Mouse (Mus musculus) T-helper 2 cell (primary cell): Measurements from ENCODE around the gene Fam189a2.

Source experiments
- in situ Hi-C: fragments of 300-600 bp; cut with MboI, MseI; formaldehyde crosslinking; loops from one replicate; pipeline ENCODE4 v1.15.1; 2025; ENCODE audit warnings: high pct_unique_total_duplicates

Gene Fam189a2

DNA sequence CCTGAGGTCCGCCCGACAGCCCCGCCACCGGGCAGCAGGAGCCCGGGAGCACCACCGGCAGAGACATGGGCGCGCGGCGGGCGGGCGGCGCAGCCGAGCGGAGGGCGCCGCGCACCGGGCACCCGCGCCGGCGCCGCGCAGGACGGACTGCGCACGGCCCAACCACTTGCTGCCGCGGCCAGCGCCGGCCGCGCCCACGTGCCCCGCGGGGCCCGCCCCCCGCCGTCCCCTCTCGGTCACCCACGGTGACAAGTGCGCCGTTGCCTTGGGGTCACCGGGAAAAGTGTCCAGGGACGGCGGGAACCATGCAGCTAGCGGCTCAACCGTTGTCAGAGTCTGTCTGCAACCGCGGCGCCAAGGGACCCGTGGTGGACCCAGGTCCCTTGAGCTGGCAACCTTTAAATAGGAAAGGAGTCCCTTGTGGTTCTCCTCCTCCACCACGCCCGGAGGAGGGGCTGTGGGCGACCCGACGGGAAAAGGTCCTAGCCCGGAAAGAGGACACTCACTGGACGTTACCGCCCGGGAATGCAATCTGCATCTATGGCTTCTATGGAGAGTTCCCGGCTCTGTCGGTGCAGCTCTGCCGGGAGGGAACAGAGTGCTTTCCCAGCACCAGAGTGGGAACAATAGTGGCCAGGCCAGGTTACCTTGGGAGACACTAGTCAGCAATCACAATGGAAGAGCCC lies at the start of gene Fam189a2:
Fam189a2 (minus strand) TSS at position 149 of the 686 bp plus-strand sequence.
- in situ Hi-C loops, result no loop called here

GRCm38 (mm10) chr19:24077658-24078057 lies 46.8 kb upstream of the Fam189a2 start:
- in situ Hi-C loops, result no loop called here

- in situ Hi-C loops, result no loop called here
Measured at GRCm38 (mm10) chr19:24076536-24076935, 45.7 kb upstream of the Fam189a2 start.

GRCm38 (mm10) chr19:24075927-24076326 lies 45.1 kb upstream of the Fam189a2 start:
- in situ Hi-C loops, result no loop called here

DNA sequence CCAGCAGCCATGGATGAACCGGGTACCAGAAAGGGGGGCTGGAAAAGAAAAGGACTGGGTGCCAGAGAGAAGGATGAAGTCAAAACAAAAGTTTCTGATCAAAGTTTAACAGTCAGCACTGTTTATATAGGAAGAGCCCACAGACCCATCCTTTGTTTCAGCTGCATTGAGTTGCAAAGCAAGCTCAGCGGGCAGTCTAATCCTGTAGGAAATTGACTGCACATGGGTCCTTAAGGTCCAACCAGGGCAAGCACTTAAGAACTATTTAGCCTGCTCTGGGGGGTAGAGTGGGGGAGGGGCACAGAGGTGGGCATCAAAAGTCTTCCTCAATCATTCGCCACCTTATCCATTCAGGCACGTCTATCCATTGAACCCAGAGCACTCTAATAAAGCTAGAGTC lies 42.3 kb upstream of the Fam189a2 start:
- in situ Hi-C loops, result no loop called here

GRCm38 (mm10) chr19:24064348-24064895 lies 33.6 kb upstream of the Fam189a2 start:
- in situ Hi-C loops, result no loop called here

GRCm38 (mm10) chr19:24063585-24063984 lies 32.8 kb upstream of the Fam189a2 start:
- in situ Hi-C loops, result no loop called here

GRCm38 (mm10) chr19:24058851-24059250 lies 28.0 kb upstream of the Fam189a2 start:
- in situ Hi-C loops, result no loop called here

DNA sequence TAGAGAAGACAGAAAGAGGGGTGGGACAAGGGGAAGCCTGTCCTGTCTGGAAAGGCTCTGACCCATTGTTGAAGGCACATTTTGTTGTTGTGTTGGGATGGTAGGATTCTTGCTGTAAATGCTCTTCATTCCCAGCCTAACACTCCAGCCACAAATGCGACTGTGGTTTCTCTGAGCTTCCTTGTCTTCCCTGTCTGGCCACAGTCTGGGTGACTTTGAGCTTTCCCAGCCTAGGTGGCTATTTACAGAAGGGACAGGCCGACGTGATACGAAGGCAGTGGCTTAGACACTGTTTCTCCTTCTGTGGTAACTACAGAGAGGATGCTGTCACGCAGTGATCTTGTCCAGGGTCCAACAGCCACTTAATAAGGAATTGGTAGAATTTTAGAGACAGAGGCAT lies 27.2 kb upstream of the Fam189a2 start:
- in situ Hi-C loops, result no loop called here

DNA sequence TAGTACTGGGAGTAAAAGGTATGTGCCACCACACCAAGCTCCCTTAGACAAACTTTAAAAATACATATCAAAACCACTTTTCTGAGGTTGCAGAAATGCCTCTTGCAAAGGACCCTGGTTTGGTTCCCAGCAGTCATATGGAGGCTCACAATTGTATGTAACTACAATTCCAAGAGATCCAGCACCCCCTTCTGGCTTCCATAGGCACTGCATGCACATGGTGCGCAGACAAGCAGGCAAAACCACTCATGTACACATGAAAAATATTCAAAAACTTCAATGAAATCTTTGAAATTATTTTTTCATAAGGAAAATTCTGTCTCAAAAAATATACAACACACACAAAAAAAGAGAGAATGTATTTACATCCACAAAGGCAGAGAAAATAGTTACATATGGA lies 26.1 kb upstream of the Fam189a2 start:
- in situ Hi-C loops, result no loop called here

DNA sequence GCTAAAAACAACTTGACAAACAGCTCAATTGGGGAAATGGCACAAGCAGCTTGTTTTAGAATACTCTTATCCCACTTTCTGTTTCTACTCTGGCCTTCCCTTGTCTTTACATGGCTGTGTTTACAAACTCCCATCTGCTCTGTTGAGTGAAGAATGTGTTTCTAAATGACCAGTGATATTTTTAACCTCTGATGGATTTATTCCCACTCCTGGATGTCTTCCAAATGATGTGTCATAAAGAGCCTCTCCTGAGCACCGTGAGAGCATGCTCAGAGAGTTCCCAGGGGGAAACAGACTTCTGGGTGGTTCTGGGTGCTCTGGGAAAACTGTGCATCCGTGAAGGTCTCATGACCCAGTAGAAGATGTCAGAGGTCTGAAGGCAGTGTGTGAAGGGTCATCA lies 24.1 kb upstream of the Fam189a2 start:
- in situ Hi-C loops, result no loop called here

DNA sequence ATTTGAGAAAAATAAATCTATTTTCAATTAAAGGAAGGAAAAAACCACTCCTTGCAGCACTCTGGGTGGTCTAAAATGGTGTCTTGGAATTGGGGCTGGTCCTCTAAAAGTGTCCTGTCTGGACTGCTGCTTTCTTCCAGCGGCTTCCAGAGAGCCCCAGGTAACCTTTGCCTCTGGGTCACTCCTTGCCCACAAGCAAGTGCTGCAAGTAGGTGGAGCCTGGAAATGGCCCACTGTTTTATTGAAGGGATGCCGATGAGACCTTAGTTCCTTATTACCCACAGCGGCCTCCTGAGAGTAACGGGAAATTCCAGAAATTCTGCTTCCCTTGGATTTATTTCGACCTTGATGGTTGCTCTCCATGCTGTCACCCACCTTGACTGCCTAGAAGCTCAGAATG lies 23.4 kb upstream of the Fam189a2 start:
- in situ Hi-C loops, result no loop called here

DNA sequence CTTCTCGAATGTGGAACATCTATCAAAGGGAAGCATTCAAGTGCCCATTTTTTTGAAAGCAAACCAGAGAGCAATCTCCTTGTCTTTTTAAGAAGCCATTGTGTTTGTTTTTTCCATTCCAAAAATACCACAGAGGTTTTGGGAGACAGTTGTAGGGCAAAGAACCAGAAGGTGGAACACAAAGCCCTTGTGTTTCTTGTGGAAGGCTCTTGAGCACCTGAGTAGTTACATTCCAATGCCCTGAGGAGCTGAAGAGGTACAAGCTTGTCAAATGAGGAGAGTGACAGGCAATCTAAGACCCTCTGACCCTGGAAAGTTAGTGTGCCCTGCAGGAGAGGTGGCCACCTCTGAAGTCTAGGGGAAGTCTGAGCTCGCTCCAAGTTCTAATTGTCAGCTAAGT lies 19.7 kb upstream of the Fam189a2 start:
- in situ Hi-C loops, result no loop called here

GRCm38 (mm10) chr19:24049329-24049728 lies 18.5 kb upstream of the Fam189a2 start:
- in situ Hi-C loops, result no loop called here

GRCm38 (mm10) chr19:24046395-24046993 lies 15.7 kb upstream of the Fam189a2 start:
- in situ Hi-C loops, result no loop called here

DNA sequence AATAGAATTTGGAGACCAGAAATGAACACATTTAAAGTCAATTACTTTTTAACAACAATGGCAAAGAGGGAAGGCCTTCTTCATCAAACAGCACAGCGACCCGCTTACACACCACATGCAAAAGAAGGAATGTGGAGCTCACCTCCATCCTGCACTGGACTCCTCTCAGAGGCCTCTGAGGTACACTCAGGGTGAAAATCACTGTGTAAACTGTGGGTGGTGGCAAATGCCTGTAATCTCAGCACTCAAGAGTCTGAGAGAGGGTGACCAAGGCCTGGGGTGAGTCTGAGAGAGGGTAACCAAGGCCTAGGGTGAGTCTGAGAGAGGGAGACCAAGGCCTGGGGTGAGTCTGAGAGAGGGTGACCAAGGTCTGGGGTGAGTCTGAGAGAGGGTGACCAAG lies 11.6 kb upstream of the Fam189a2 start:
- in situ Hi-C loops, result no loop called here

DNA sequence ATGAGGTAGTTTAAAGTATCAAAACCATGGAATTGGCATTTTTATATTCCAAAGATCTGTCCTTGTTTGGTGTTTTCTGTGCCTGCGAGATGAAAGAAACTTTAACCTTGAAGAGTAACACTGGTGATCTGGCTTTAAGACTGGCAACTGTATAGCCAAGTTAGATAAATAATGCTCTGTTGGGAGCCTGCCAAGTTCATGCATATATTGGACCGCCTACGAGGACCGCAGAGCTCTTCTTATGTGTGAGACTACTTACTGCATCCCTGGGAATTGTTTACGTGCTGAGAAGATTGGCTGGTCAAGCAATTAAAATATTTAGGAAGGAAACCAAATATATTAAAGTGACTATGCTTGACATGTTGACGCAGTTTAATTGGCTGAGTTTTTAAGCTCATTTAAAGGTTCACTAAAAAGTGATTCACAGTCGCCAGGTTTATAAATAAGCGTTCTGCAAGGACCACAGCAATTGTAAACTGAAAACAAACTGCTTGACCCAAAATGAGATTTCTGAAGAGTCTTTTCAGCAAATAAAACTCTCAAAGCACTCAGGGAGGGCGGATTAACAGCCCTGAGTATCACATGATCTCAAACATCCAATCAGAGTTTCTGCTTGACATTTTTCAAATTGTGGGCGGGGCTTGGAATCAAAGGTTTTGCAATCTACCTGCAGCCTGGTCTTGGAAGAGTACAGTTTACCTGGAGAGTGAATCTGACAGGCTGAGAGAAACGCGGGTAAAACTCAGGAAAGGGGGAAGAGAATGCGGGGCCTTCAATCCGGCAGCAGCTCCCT lies 8.4 kb upstream of the Fam189a2 start:
- in situ Hi-C loops, result no loop called here

- in situ Hi-C loops, result no loop called here
Measured at GRCm38 (mm10) chr19:24034367-24034766, 3.5 kb upstream of the Fam189a2 start.

GRCm38 (mm10) chr19:24032654-24033236 lies 1.9 kb upstream of the Fam189a2 start:
- in situ Hi-C loops, result no loop called here

DNA sequence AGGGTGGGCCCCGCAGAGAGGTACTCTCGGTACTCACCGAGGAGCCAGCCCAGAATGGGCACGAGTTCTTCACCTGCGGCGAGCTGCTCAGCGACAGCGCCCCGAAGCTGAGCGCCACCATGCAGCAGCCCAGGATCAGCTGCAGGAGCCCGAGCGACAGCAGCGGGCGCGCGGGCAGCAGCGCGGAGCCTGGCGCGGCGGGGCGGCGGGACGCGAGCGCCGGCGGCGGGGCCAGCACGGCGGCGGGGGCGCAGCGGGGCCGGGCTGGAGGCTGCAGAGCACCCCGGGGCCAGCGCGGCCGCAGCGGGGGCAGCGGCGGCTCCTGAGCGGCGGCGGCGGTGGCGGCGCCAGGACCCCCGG lies 328 bp downstream of the Fam189a2 start:
- in situ Hi-C loops, result no loop called here

- in situ Hi-C loops, result no loop called here
Measured at GRCm38 (mm10) chr19:24029616-24030510, 956 bp downstream of the Fam189a2 start.
